8 mouse cellular contexts compared by ENCODE assay signal in genomic region chr2:11333301-11334017, GRCm38 (mm10).
DNase-seq lines count a peak whose midpoint lies in the region; ATAC-seq and TF ChIP-seq lines count a peak whose summit lies in the region.

No protein-coding gene starts in this region.

- no peak for TF ChIP-seq POLR2A in brain, embryonic 14.5 days (IDR thresholded peaks at IDR 0.05; ENCODE audit: borderline replicate concordance, extremely low read depth, insufficient read depth, insufficient read length, poor library complexity, severe bottlenecking)

- 0 out of 2 replicates have a peak, but pooled peaks have one; percentile 8 for ATAC-seq in megakaryocyte-erythroid progenitor cell, adult 5-6 weeks (replicated peaks; ENCODE audit: low FRiP score, low TSS enrichment, poor library complexity, severe bottlenecking)

- TF ChIP-seq CTCF in brain, embryonic 14.5 days (IDR thresholded peaks at IDR 0.05; ENCODE audit: borderline replicate concordance, extremely low read depth, insufficient read depth, insufficient read length) = no peak

- peak; percentile 9 for DNase-seq in adrenal gland, adult 8-10 months
- DNase-seq in adrenal gland, postnatal 36 days = no peak
- DNase-seq in layer of hippocampus, adult 11-12 months (ENCODE audit: low spot score) = peak; percentile 62
- no peak for DNase-seq in layer of hippocampus, adult 9-10 months (ENCODE audit: low spot score)
- peak; percentile 85 for DNase-seq in brain, embryonic 14.5 days (ENCODE audit: low read depth)
- DNase-seq in layer of hippocampus, adult 8-10 months (ENCODE audit: low spot score in 2 of 2) = peak; percentile 19 to 39
- DNase-seq in frontal cortex, postnatal 25 days (ENCODE audit: low spot score in 2 of 2) = no peak

Comparison
In these comparisons a context has a peak if more than half of its experiments do, and no peak if none do; other contexts are left out.
1. DNase-seq: peak in adrenal gland, adult 8-10 months (single experiment), layer of hippocampus, adult 11-12 months (single experiment), brain, embryonic 14.5 days (single experiment) and layer of hippocampus, adult 8-10 months (2 of 2); none in adrenal gland, postnatal 36 days (0 of 2), layer of hippocampus, adult 9-10 months (single experiment) and frontal cortex, postnatal 25 days (0 of 2).